Mouse (Mus musculus) mouse trophoblast stem cell (cell line): ENCODE data around the gene Fam122b.

Experiments
- in situ Hi-C, 2 experiments: fragments of 300-500 bp; cut with MseI, MboI; formaldehyde crosslinking; loops; 2 replicates in 1 of 2; 3 replicates in 1 of 2; pipeline ENCODE4 v1.15.1; 2025

The Fam122b gene

DNA sequence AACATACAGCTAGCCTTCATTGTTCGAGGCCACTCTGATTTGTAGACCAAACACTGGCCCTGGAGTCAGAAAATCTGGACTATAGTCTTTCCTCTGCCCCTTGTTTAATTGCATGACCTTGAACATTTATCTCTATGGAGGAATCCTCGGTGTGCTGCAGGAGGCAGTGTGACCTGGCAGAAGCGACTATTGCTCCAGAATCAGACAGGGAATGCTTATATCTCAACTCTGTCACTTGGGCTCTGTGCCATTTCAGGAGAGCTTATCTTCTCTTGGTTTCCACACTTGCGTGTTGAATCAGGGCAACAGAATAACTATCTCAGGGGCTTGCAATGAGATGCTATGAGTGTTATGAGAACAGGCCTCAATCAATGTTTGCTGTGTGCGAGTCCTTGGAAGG, 68.0 kb downstream of the Fam122b start:
- in situ Hi-C loops: no loop called here

DNA sequence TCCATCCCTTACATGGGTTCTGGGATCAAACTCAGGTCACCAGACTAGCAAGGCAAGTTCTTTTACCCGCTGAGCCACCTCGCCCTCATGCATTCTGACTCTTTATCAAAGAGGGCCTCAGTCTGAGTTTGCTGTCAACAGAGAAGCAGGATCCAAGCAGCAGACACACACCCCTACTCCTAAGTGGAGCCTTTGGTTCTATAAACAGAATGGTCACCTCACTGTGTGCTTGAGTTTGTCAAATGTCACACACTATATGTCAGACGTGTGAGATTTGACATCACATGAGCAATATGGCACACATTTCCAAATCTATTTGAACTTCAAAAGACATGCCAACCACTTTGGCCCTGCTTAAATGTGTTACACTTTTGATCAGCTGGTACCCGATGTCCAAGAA, 71.9 kb downstream of the Fam122b start:
- in situ Hi-C loops: no loop called here

DNA sequence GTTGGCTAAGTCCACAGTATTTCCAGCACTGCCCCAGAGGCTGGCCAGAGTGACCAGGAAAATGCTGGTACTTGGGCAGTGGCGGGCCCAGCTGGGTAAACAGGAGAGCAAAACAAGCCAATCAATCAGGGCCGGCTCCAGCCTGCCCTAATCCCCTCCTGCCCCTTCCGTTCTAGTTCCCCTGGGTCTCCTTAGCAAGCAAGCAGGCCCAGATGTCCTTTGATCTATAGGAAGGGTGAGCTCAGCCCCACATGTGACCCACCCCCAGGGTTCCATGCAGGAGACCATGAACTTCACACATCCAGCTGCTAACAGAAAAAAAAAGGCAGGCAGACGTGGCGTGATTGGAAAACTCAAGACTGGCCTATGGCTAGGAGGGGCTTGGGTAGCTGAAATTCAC, 73.2 kb downstream of the Fam122b start:
- in situ Hi-C loops: no loop called here
